Mouse (Mus musculus) hindbrain, postnatal 0 days (tissue): ENCODE measurements around the gene Tmem132d. TPM values are rescaled to one million over a fixed set of nuclear protein-coding genes. Genes with fewer than 3 reads are reported as not detected.
A peak's percentile ranks its signal among the peaks of the same experiment; 100 is the strongest.

ENCODE experiments used
- ATAC-seq: fragments of 200-750 bp; cut with Nextera tagmentation; 2 replicates; pipeline ENCODE4 v1.8.0; 2017; ENCODE audit warnings: mild to moderate bottlenecking, moderate TSS enrichment, moderate library complexity
- DNase-seq: peaks from one replicate; pipeline ENCODE4 v3.0.0-alpha.2; 2015; ENCODE audit warnings: low spot score
- H3K27ac ChIP-seq: fragments of 300-500 bp; sonication (generic); 2 replicates; pipeline ENCODE4 v1.5.1; 2014; ENCODE audit warnings: mild to moderate bottlenecking
- H3K27me3 ChIP-seq: fragments of 300-500 bp; sonication (generic); 2 replicates; pipeline ENCODE4 v1.6.1; 2014; ENCODE audit warnings: low read length, mixed read lengths; ENCODE audit not compliant: insufficient read depth
- H3K36me3 ChIP-seq: fragments of 300-500 bp; sonication (generic); 2 replicates; pipeline ENCODE4 v1.6.1; 2014; ENCODE audit warnings: low read length, mixed read lengths; ENCODE audit not compliant: insufficient read depth
- H3K4me1 ChIP-seq: fragments of 300-500 bp; sonication (generic); 2 replicates; pipeline ENCODE4 v1.6.1; 2014; ENCODE audit warnings: antibody characterized with exemption, low read length, mixed read lengths; ENCODE audit not compliant: insufficient read depth
- H3K4me2 ChIP-seq: fragments of 300-500 bp; sonication (generic); 2 replicates; pipeline ENCODE4 v1.6.1; 2014; ENCODE audit warnings: low read depth, mild to moderate bottlenecking, low read length, moderate library complexity, mixed read lengths
- H3K4me3 ChIP-seq: fragments of 300-500 bp; sonication (generic); 2 replicates; pipeline ENCODE4 v1.5.1; 2014; ENCODE audit warnings: low read length
- H3K9ac ChIP-seq: fragments of 300-500 bp; sonication (generic); replicated peaks from 2 replicates; pipeline ENCODE4 v1.6.1; 2014; ENCODE audit warnings: mild to moderate bottlenecking, low read length, moderate library complexity, mixed read lengths
- H3K9me3 ChIP-seq: fragments of 300-500 bp; sonication (generic); 2 replicates; pipeline ENCODE4 v1.6.1; 2016; ENCODE audit warnings: low read length, mixed read lengths
- CTCF ChIP-seq: IDR thresholded peaks from 2 replicates; pipeline ENCODE4 v1.5.1; 2016; ENCODE audit warnings: antibody characterized with exemption, control low read depth, low read depth
- WGBS: fragments of 180-500 bp; shearing (Covaris S2); extraction: QIAGEN DNeasy Blood & Tissue Kit; methylation state at CpG from one replicate; pipeline ENCODE4 v1.1.7; 2014; 5-methylcytosine and 5-hydroxymethylcytosine counted together
- polyA plus RNA-seq: library from polyadenylated mRNA; unstranded; fragments of >200 nt; fragmentation: Nextera tagmentation; extraction: Ambion mirVana; gene quantifications from 2 replicates; pipeline ENCODE4 v1.2.1, GENCODE M21; 2015
- total RNA-seq: library from RNA; depleted of rRNA; stranded (reverse); fragments of >200 nt; gene quantifications from 2 replicates; pipeline ENCODE4 v1.2.3, GENCODE M21; 2014; rRNA removed

Gene Tmem132d
- 28.9 and 42.7 TPM in 2 replicates for total RNA-seq
- 5.8 and 6.1 TPM in 2 replicates for polyA plus RNA-seq

- Histone ChIP-seq H3K4me3 (peak within 1 kb of the TSS; percentile 57), H3K4me2 (peak within 1 kb of the TSS; percentile 81), H3K36me3 (no peaks in the 10 kb centered on the region), H3K27me3 (peaks cover 16% of the 10 kb centered on the region), H3K9ac (peak within 1 kb of the TSS; percentile 54), H3K4me1 (peaks cover 5% of the 10 kb centered on the region; the same call in 1 of the 2 replicates), H3K27ac (no peak within 1 kb of the TSS), H3K9me3 (no peaks in the 10 kb centered on the region)
- DNase-seq (peak; percentile 60), ATAC-seq (peak; percentile 46; the same call in 1 of the 2 replicates)
- TF ChIP-seq CTCF: no peak
- under 1% methylated on average over 39 of the region's 40 CpGs for WGBS
Measured at GRCm38 (mm10) chr5:128432916-128433315, at the start of gene Tmem132d. Gene Tmem132d (minus strand): TSS chr5:128433077.

- no peaks in the 10 kb centered on the region for H3K27me3 ChIP-seq
- H3K27ac ChIP-seq: no peak overlapping the region
- TF ChIP-seq CTCF: peak; percentile 22; the same call in 1 of the 2 replicates
- no peak overlapping the region for H3K4me2 ChIP-seq
- WGBS: 88% methylated on average over 6 of the region's 6 CpGs
- peaks cover 11% of the 10 kb centered on the region for H3K4me1 ChIP-seq
- DNase-seq (no peak), ATAC-seq (no peak)
- no peak overlapping the region for H3K9ac ChIP-seq
- no peak overlapping the region for H3K4me3 ChIP-seq
- H3K9me3 ChIP-seq: no peaks in the 10 kb centered on the region
- H3K36me3 ChIP-seq: no peaks in the 10 kb centered on the region
Measured at GRCm38 (mm10) chr5:128480816-128481215, 47.9 kb upstream of the Tmem132d start.

- Histone ChIP-seq H3K9me3 (no peaks in the 10 kb centered on the region), H3K4me2 (no peak overlapping the region), H3K27me3 (no peaks in the 10 kb centered on the region), H3K36me3 (no peaks in the 10 kb centered on the region), H3K4me3 (no peak overlapping the region), H3K27ac (no peak overlapping the region), H3K9ac (no peak overlapping the region), H3K4me1 (no peaks in the 10 kb centered on the region)
- TF ChIP-seq CTCF: no peak
- no peak for ATAC-seq
- 77% methylated on average over 8 of the region's 8 CpGs for WGBS
- DNase-seq: no peak
Measured at GRCm38 (mm10) chr5:128475372-128475771, 42.5 kb upstream of the Tmem132d start.

- Histone ChIP-seq H3K36me3 (no peaks in the 10 kb centered on the region), H3K27me3 (no peaks in the 10 kb centered on the region), H3K9me3 (no peaks in the 10 kb centered on the region), H3K9ac (no peak overlapping the region), H3K4me2 (peak overlapping the region; percentile 21; the same call in 1 of the 2 replicates), H3K27ac (no peak overlapping the region), H3K4me1 (no peaks in the 10 kb centered on the region), H3K4me3 (no peak overlapping the region)
- DNase-seq: no peak
- no peak for ATAC-seq
- 53% methylated on average over 14 of the region's 14 CpGs for WGBS
- no peak for TF ChIP-seq CTCF
Measured at GRCm38 (mm10) chr5:128469812-128470211, 36.9 kb upstream of the Tmem132d start.

DNA sequence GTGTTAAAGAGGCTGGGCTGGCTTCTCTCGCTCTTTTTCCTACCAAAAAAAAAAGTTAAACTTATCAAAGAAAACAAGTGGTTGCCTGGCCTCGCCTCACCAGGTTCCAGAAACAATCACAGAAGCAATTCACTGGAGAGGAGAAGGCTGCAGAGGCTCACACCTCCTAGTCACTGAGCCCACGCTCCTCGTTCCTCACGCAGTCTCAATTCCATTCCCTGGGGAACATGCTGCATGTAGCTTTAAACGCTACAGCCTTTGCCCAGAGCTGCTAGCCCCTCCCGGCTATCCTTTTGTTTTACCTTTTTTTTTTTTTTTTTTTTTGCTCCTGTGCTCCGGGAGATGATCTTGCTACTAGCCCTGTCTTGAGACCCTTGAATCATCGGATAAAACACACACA is 31.6 kb upstream of the Tmem132d start:
- no peak overlapping the region for H3K9ac ChIP-seq
- no peak for TF ChIP-seq CTCF

GRCm38 (mm10) chr5:128460605-128461004 is 27.7 kb upstream of the Tmem132d start:
- ATAC-seq: no peak
- no peak overlapping the region for H3K27ac ChIP-seq

More for the DNA sequence above, 31.6 kb upstream of the Tmem132d start:
- WGBS: 9% methylated on average over 9 of the region's 9 CpGs
- Histone ChIP-seq H3K4me1 (no peaks in the 10 kb centered on the region), H3K4me3 (no peak overlapping the region), H3K27me3 (no peaks in the 10 kb centered on the region), H3K9me3 (no peaks in the 10 kb centered on the region), H3K27ac (no peak overlapping the region), H3K4me2 (no peak overlapping the region), H3K36me3 (no peaks in the 10 kb centered on the region)
- peak; percentile 42 for DNase-seq
- no peak for ATAC-seq

GRCm38 (mm10) chr5:128455732-128456131 is 22.9 kb upstream of the Tmem132d start:
- no peak overlapping the region for H3K4me2 ChIP-seq
- no peak overlapping the region for H3K9ac ChIP-seq
- WGBS: 78% methylated on average over 12 of the region's 12 CpGs
- H3K36me3 ChIP-seq: no peaks in the 10 kb centered on the region
- TF ChIP-seq CTCF: no peak
- no peak overlapping the region for H3K27ac ChIP-seq
- no peak overlapping the region for H3K4me3 ChIP-seq
- DNase-seq: no peak
- H3K27me3 ChIP-seq: no peaks in the 10 kb centered on the region
- no peaks in the 10 kb centered on the region; the same call in 1 of the 2 replicates for H3K4me1 ChIP-seq
- H3K9me3 ChIP-seq: no peaks in the 10 kb centered on the region
- no peak for ATAC-seq

More at GRCm38 (mm10) chr5:128460605-128461004, 27.7 kb upstream of the Tmem132d start:
- no peak overlapping the region for H3K9ac ChIP-seq
- WGBS: 52% methylated on average over 3 of the region's 3 CpGs
- no peaks in the 10 kb centered on the region for H3K4me1 ChIP-seq
- no peak overlapping the region for H3K4me3 ChIP-seq
- H3K9me3 ChIP-seq: no peaks in the 10 kb centered on the region
- no peak overlapping the region for H3K4me2 ChIP-seq
- no peak for DNase-seq
- peak; percentile 42 for TF ChIP-seq CTCF
- H3K27me3 ChIP-seq: no peaks in the 10 kb centered on the region
- no peaks in the 10 kb centered on the region for H3K36me3 ChIP-seq
